8 mouse cellular contexts compared by ENCODE assay signal in the genomic region with DNA sequence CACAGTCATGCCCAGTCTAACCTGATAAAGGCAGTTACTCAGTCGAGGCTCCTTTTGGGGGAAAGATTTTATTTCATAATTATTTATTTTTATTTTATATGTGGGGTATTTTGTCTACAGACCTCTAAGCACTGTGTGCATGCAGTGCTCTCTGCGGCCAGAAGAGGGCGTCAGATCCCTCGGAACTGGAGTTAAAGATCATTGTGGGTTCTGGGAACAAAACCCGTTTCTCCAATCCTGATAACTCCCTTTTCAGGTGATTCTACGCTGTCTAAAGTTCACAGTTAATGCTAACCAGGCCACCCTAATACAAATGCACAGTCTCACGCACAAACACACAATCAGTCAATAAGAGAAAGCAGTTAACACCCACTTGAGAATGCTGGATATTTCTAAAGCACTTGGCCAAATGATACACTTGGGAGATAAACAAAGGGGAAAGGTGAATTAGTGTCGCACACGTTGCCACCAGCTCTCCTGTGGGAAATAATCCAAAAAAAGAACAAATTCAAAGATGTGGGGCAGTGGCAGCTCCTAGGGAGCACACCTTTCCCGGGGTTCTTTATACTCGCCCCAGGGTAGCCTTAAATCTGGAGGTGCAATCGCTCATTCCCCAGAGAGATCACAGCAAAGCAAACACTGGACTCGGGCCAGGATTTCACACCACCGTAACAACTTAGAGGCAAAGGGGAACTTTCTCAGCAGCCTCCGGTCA.
DNase-seq lines count a peak whose midpoint lies in the region; ATAC-seq lines count a peak whose summit lies in the region.

No protein-coding gene starts in this region.

- no peak overlapping the region for H3K9ac ChIP-seq in lung, embryonic 15.5 days
- no peak overlapping the region for H3K9ac ChIP-seq in kidney, embryonic 14.5 days (ENCODE audit: low read depth, low read length)
- H3K9ac ChIP-seq in midbrain, embryonic 11.5 days (ENCODE audit: low read length) = no peak overlapping the region; the same call in 1 of the 2 replicates

- no peak overlapping the region for H3K4me3 ChIP-seq in lung, embryonic 15.5 days
- peak overlapping the region; percentile 46 for H3K4me3 ChIP-seq in forebrain, embryonic 10.5 days
- H3K4me3 ChIP-seq in kidney, embryonic 14.5 days (ENCODE audit: low read length) = peak overlapping the region; percentile 2; the same call in 1 of the 2 replicates
- H3K4me3 ChIP-seq in midbrain, embryonic 11.5 days (ENCODE audit: low read depth, low read length) = no peak overlapping the region

- no peak for DNase-seq in lung, postnatal 25 days (ENCODE audit: low spot score)
- DNase-seq in forebrain, embryonic 10.5 days (ENCODE audit: extremely low spot score, low spot score) = peak; percentile 27
- DNase-seq in midbrain, embryonic 11.5 days (ENCODE audit: low spot score, missing footprints) = peak; percentile 85
- DNase-seq in spleen, postnatal 36 days (ENCODE audit: low spot score in 2 of 2) = no peak
- no peak for DNase-seq in urinary bladder, postnatal 25 days (ENCODE audit: low spot score)
- no peak for DNase-seq in adrenal gland, adult 2 months

- H3K27me3 ChIP-seq in lung, embryonic 15.5 days = peaks cover 5% of the 10 kb centered on the region; the same call in 1 of the 2 replicates
- peaks cover 13% of the 10 kb centered on the region for H3K27me3 ChIP-seq in forebrain, embryonic 10.5 days (ENCODE audit: poor library complexity, severe bottlenecking)
- no peaks in the 10 kb centered on the region for H3K27me3 ChIP-seq in kidney, embryonic 14.5 days (ENCODE audit: control insufficient read depth, insufficient read depth, low read length)
- H3K27me3 ChIP-seq in midbrain, embryonic 11.5 days (ENCODE audit: control insufficient read depth, insufficient read depth, low read length) = no peaks in the 10 kb centered on the region

- ATAC-seq in lung, embryonic 15.5 days (ENCODE audit: borderline replicate concordance, extremely low read depth, low FRiP score, low TSS enrichment) = peak; percentile 33
- no peak; the same call in 1 of the 2 replicates for ATAC-seq in kidney, embryonic 14.5 days (ENCODE audit: low FRiP score, low TSS enrichment)
- peak; percentile 54 for ATAC-seq in midbrain, embryonic 11.5 days (ENCODE audit: low FRiP score)

- peak overlapping the region; percentile 42; the same call in 1 of the 2 replicates for H3K27ac ChIP-seq in lung, embryonic 15.5 days
- H3K27ac ChIP-seq in forebrain, embryonic 10.5 days = peak overlapping the region; percentile 56
- H3K27ac ChIP-seq in kidney, embryonic 14.5 days (ENCODE audit: low read depth, low read length) = no peak overlapping the region
- H3K27ac ChIP-seq in midbrain, embryonic 11.5 days (ENCODE audit: low read depth, low read length) = no peak overlapping the region

- H3K4me1 ChIP-seq in lung, embryonic 15.5 days = peaks cover 16% of the 10 kb centered on the region
- H3K4me1 ChIP-seq in forebrain, embryonic 10.5 days = peaks cover 19% of the 10 kb centered on the region
- 0 out of 2 replicates have a peak, but pooled peaks cover 2% of the 10 kb centered on the region for H3K4me1 ChIP-seq in kidney, embryonic 14.5 days (ENCODE audit: control insufficient read depth, insufficient read depth, low read length)
- H3K4me1 ChIP-seq in midbrain, embryonic 11.5 days (ENCODE audit: control insufficient read depth, insufficient read depth, low read length) = no peaks in the 10 kb centered on the region

- H3K9me3 ChIP-seq in lung, embryonic 15.5 days = no peaks in the 10 kb centered on the region
- H3K9me3 ChIP-seq in forebrain, embryonic 10.5 days = no peaks in the 10 kb centered on the region
- no peaks in the 10 kb centered on the region for H3K9me3 ChIP-seq in kidney, embryonic 14.5 days (ENCODE audit: control insufficient read depth, low read length)
- no peaks in the 10 kb centered on the region for H3K9me3 ChIP-seq in midbrain, embryonic 11.5 days (ENCODE audit: control insufficient read depth, low read length)

- 6% methylated on average over 15 of the region's 15 CpGs for WGBS in lung, embryonic 15.5 days
- 20% methylated on average over 15 of the region's 15 CpGs for WGBS in forebrain, embryonic 10.5 days
- WGBS in kidney, embryonic 14.5 days = 14% methylated on average over 15 of the region's 15 CpGs
- WGBS in midbrain, embryonic 11.5 days = 17% methylated on average over 15 of the region's 15 CpGs

- H3K4me2 ChIP-seq in lung, embryonic 15.5 days = peak overlapping the region; percentile 48
- peak overlapping the region; percentile 33 for H3K4me2 ChIP-seq in kidney, embryonic 14.5 days (replicated peaks; ENCODE audit: low read depth, low read length)
- H3K4me2 ChIP-seq in midbrain, embryonic 11.5 days = peak overlapping the region; percentile 26; the same call in 1 of the 2 replicates

- no peaks in the 10 kb centered on the region for H3K36me3 ChIP-seq in lung, embryonic 15.5 days
- no peaks in the 10 kb centered on the region for H3K36me3 ChIP-seq in forebrain, embryonic 10.5 days (replicated peaks)
- H3K36me3 ChIP-seq in kidney, embryonic 14.5 days (ENCODE audit: control insufficient read depth, insufficient read depth, low read length) = no peaks in the 10 kb centered on the region
- no peaks in the 10 kb centered on the region for H3K36me3 ChIP-seq in midbrain, embryonic 11.5 days (ENCODE audit: control insufficient read depth, insufficient read depth, low read length)

Comparison
In these comparisons a context has a peak if more than half of its experiments do, and no peak if none do; other contexts are left out.
1. H3K27ac ChIP-seq: peak in lung, embryonic 15.5 days (single experiment) and forebrain, embryonic 10.5 days (single experiment); none in kidney, embryonic 14.5 days (single experiment) and midbrain, embryonic 11.5 days (single experiment).
2. H3K4me3 ChIP-seq: peak in forebrain, embryonic 10.5 days (single experiment) and kidney, embryonic 14.5 days (single experiment); none in lung, embryonic 15.5 days (single experiment) and midbrain, embryonic 11.5 days (single experiment).
3. DNase-seq: peak in forebrain, embryonic 10.5 days (single experiment) and midbrain, embryonic 11.5 days (single experiment); none in lung, postnatal 25 days (single experiment), spleen, postnatal 36 days (0 of 2), urinary bladder, postnatal 25 days (single experiment) and adrenal gland, adult 2 months (single experiment).
4. Peak in every context shown above with its lines, with median percentiles within 50 percentile points of each other: H3K4me2 ChIP-seq.